Mouse (Mus musculus): ENCODE results near the gene Col23a1. TPM values are rescaled to one million over a fixed set of nuclear protein-coding genes. Genes with fewer than 3 reads are reported as not detected.

Gene Col23a1
- polyA plus RNA-seq, 1 experiment from 2014 or later, result 29.3 TPM

- Histone ChIP-seq H3K9ac (no peak overlapping the region), H3K36me3 (no peaks in the 10 kb centered on the region), H3K27me3 (no peaks in the 10 kb centered on the region), H3K4me1 (0 out of 2 replicates have a peak, but pooled peaks cover 9% of the 10 kb centered on the region), H3K4me2 (replicated peaks) (no peak overlapping the region), H3K27ac (no peak overlapping the region), H3K4me3 (no peak overlapping the region), H3K9me3 (no peaks in the 10 kb centered on the region; the same call in 1 of the 2 replicates)
- WGBS, result 71% methylated on average over 2 of the region's 2 CpGs
- no peak for ATAC-seq (ENCODE audit: insufficient number of reproducible peaks, insufficient read depth, low FRiP score, low TSS enrichment)
These were observed 4.3 kb downstream of the Col23a1 start for GRCm38 (mm10) chr11:51293956-51294530.

- no peaks in the 10 kb centered on the region for H3K27me3 ChIP-seq
- ATAC-seq (ENCODE audit: insufficient number of reproducible peaks, insufficient read depth, low FRiP score, low TSS enrichment), result no peak
- 78% methylated on average over 3 of the region's 3 CpGs for WGBS
- no peak overlapping the region for H3K27ac ChIP-seq
- H3K9me3 ChIP-seq, result no peaks in the 10 kb centered on the region; the same call in 1 of the 2 replicates
- no peaks in the 10 kb centered on the region for H3K36me3 ChIP-seq
- no peak overlapping the region for H3K9ac ChIP-seq
- H3K4me1 ChIP-seq, result 0 out of 2 replicates have a peak, but pooled peaks cover under 1% of the 10 kb centered on the region
- H3K4me3 ChIP-seq, result no peak overlapping the region
- no peak overlapping the region for H3K4me2 ChIP-seq (replicated peaks)
These were observed 6.0 kb downstream of the Col23a1 start for GRCm38 (mm10) chr11:51295742-51296141.

- H3K9ac ChIP-seq, result no peak overlapping the region
- no peak for ATAC-seq (ENCODE audit: insufficient number of reproducible peaks, insufficient read depth, low FRiP score, low TSS enrichment)
- no peak overlapping the region for H3K27ac ChIP-seq
- 91% methylated on average over 4 of the region's 4 CpGs for WGBS
- H3K9me3 ChIP-seq, result no peaks in the 10 kb centered on the region; the same call in 1 of the 2 replicates
- no peak overlapping the region for H3K4me2 ChIP-seq (replicated peaks)
- H3K4me1 ChIP-seq, result 0 out of 2 replicates have a peak, but pooled peaks cover 2% of the 10 kb centered on the region
- H3K4me3 ChIP-seq, result no peak overlapping the region
- no peaks in the 10 kb centered on the region for H3K27me3 ChIP-seq
- H3K36me3 ChIP-seq, result no peaks in the 10 kb centered on the region
These were observed 9.0 kb downstream of the Col23a1 start for GRCm38 (mm10) chr11:51298691-51299090.

GRCm38 (mm10) chr11:51302396-51302795 lies 12.7 kb downstream of the Col23a1 start:
- H3K4me3 ChIP-seq, result no peak overlapping the region
- no peak overlapping the region for H3K9ac ChIP-seq
- no peaks in the 10 kb centered on the region for H3K27me3 ChIP-seq
- H3K36me3 ChIP-seq, result no peaks in the 10 kb centered on the region
- ATAC-seq (ENCODE audit: insufficient number of reproducible peaks, insufficient read depth, low FRiP score, low TSS enrichment), result no peak
- H3K4me1 ChIP-seq, result peaks cover 8% of the 10 kb centered on the region; the same call in 1 of the 2 replicates
- H3K9me3 ChIP-seq, result no peaks in the 10 kb centered on the region
- H3K4me2 ChIP-seq (replicated peaks), result no peak overlapping the region
- no peak overlapping the region for H3K27ac ChIP-seq
- 82% methylated on average over 5 of the region's 5 CpGs for WGBS

GRCm38 (mm10) chr11:51303981-51304553 lies 14.3 kb downstream of the Col23a1 start:
- Histone ChIP-seq H3K9me3 (no peaks in the 10 kb centered on the region), H3K36me3 (no peaks in the 10 kb centered on the region), H3K27ac (no peak overlapping the region), H3K4me1 (peaks cover 11% of the 10 kb centered on the region; the same call in 1 of the 2 replicates), H3K27me3 (no peaks in the 10 kb centered on the region), H3K9ac (no peak overlapping the region), H3K4me3 (no peak overlapping the region), H3K4me2 (replicated peaks) (no peak overlapping the region)
- ATAC-seq (ENCODE audit: insufficient number of reproducible peaks, insufficient read depth, low FRiP score, low TSS enrichment), result no peak
- WGBS, result 52% methylated on average over 12 of the region's 12 CpGs

GRCm38 (mm10) chr11:51308306-51308705 lies 18.6 kb downstream of the Col23a1 start:
- Histone ChIP-seq H3K9ac (no peak overlapping the region), H3K9me3 (no peaks in the 10 kb centered on the region), H3K4me2 (replicated peaks) (no peak overlapping the region), H3K36me3 (no peaks in the 10 kb centered on the region), H3K27me3 (no peaks in the 10 kb centered on the region), H3K27ac (peak overlapping the region; percentile 46; the same call in 1 of the 2 replicates), H3K4me3 (no peak overlapping the region), H3K4me1 (peaks cover 11% of the 10 kb centered on the region; the same call in 1 of the 2 replicates)
- WGBS, result 37% methylated on average over 5 of the region's 5 CpGs
- ATAC-seq (ENCODE audit: insufficient number of reproducible peaks, insufficient read depth, low FRiP score, low TSS enrichment), result no peak

GRCm38 (mm10) chr11:51311846-51312245 lies 22.1 kb downstream of the Col23a1 start:
- H3K9ac ChIP-seq, result no peak overlapping the region
- no peak overlapping the region for H3K4me2 ChIP-seq (replicated peaks)
- H3K4me3 ChIP-seq, result no peak overlapping the region
- no peak for ATAC-seq (ENCODE audit: insufficient number of reproducible peaks, insufficient read depth, low FRiP score, low TSS enrichment)
- no peaks in the 10 kb centered on the region for H3K36me3 ChIP-seq
- H3K4me1 ChIP-seq, result peaks cover 3% of the 10 kb centered on the region; the same call in 1 of the 2 replicates
- no peak overlapping the region for H3K27ac ChIP-seq
- no peaks in the 10 kb centered on the region for H3K9me3 ChIP-seq
- whole genome bisulfite sequencing, result 50% methylated on average over 8 of the region's 8 CpGs
- H3K27me3 ChIP-seq, result no peaks in the 10 kb centered on the region

GRCm38 (mm10) chr11:51315991-51316810 lies 26.5 kb downstream of the Col23a1 start:
- H3K36me3 ChIP-seq, result no peaks in the 10 kb centered on the region
- no peaks in the 10 kb centered on the region for H3K27me3 ChIP-seq
- H3K27ac ChIP-seq, result no peak overlapping the region
- WGBS, result 86% methylated on average over 7 of the region's 7 CpGs
- H3K4me3 ChIP-seq, result no peak overlapping the region
- H3K9me3 ChIP-seq, result no peaks in the 10 kb centered on the region
- no peak overlapping the region for H3K9ac ChIP-seq
- no peak for ATAC-seq (ENCODE audit: insufficient number of reproducible peaks, insufficient read depth, low FRiP score, low TSS enrichment)
- H3K4me2 ChIP-seq (replicated peaks), result no peak overlapping the region
- no peaks in the 10 kb centered on the region for H3K4me1 ChIP-seq

GRCm38 (mm10) chr11:51320609-51321008 lies 30.9 kb downstream of the Col23a1 start:
- no peak for ATAC-seq (ENCODE audit: insufficient number of reproducible peaks, insufficient read depth, low FRiP score, low TSS enrichment)
- Histone ChIP-seq H3K27ac (no peak overlapping the region), H3K27me3 (no peaks in the 10 kb centered on the region), H3K36me3 (no peaks in the 10 kb centered on the region), H3K9me3 (no peaks in the 10 kb centered on the region), H3K4me1 (no peaks in the 10 kb centered on the region), H3K4me2 (replicated peaks) (no peak overlapping the region), H3K9ac (no peak overlapping the region), H3K4me3 (no peak overlapping the region)

GRCm38 (mm10) chr11:51326908-51327307 lies 37.2 kb downstream of the Col23a1 start:
- Histone ChIP-seq H3K4me1 (no peaks in the 10 kb centered on the region), H3K4me2 (replicated peaks) (no peak overlapping the region), H3K27me3 (no peaks in the 10 kb centered on the region), H3K27ac (no peak overlapping the region), H3K9ac (no peak overlapping the region), H3K4me3 (no peak overlapping the region), H3K36me3 (no peaks in the 10 kb centered on the region), H3K9me3 (no peaks in the 10 kb centered on the region)
- no peak for ATAC-seq (ENCODE audit: insufficient number of reproducible peaks, insufficient read depth, low FRiP score, low TSS enrichment)
- 66% methylated on average over 6 of the region's 6 CpGs for WGBS

GRCm38 (mm10) chr11:51328387-51328942 lies 38.7 kb downstream of the Col23a1 start:
- ATAC-seq (ENCODE audit: insufficient number of reproducible peaks, insufficient read depth, low FRiP score, low TSS enrichment), result no peak
- Histone ChIP-seq H3K9me3 (no peaks in the 10 kb centered on the region), H3K27me3 (no peaks in the 10 kb centered on the region), H3K36me3 (no peaks in the 10 kb centered on the region), H3K4me2 (replicated peaks) (no peak overlapping the region), H3K4me1 (no peaks in the 10 kb centered on the region), H3K9ac (no peak overlapping the region), H3K27ac (no peak overlapping the region), H3K4me3 (no peak overlapping the region)
- 85% methylated on average over 12 of the region's 12 CpGs for WGBS

All from embryonic facial prominence, embryonic 12.5 days (tissue).